Mouse (Mus musculus): ENCODE measurements around the gene Abat.

GRCm38 (mm10) chr16:8494268-8494667 is 19.0 kb upstream of the Abat start:
- TF ChIP-seq CTCF (IDR thresholded peaks at IDR 0.05; ENCODE audit: borderline replicate concordance, control insufficient read depth, extremely low read depth, insufficient read depth, low read length, poor library complexity) (no peak), POLR2A (IDR thresholded peaks at IDR 0.05; ENCODE audit: control insufficient read depth, extremely low read depth, insufficient read depth, low read length, poor library complexity) (no peak)

Data from thymus, adult 2 months (tissue).